ENCODE assay signal across 19 mouse cellular contexts in genomic region chr13:11177642-11178420, GRCm38 (mm10).
DNase-seq lines count a peak whose midpoint lies in the region; ATAC-seq lines count a peak whose summit lies in the region.
"Had no signal": no experiment of that assay in that cellular context is flagged by ENCODE, and none has a peak within 500 bp of the region (broad histone marks: within the 10 kb centered on the region; RNA-seq: fewer than 3 reads in every experiment).

No protein-coding gene starts in this region.

- no peaks in the 10 kb centered on the region for H3K27me3 ChIP-seq in hindbrain, embryonic 13.5 days
- H3K27me3 ChIP-seq in hindbrain, embryonic 11.5 days (ENCODE audit: control insufficient read depth, insufficient read depth, low read length) = no peaks in the 10 kb centered on the region
- H3K27me3 ChIP-seq in midbrain, embryonic 14.5 days (ENCODE audit: control insufficient read depth, insufficient read depth, low read length) = no peaks in the 10 kb centered on the region
- H3K27me3 ChIP-seq in midbrain, embryonic 11.5 days (ENCODE audit: control insufficient read depth, insufficient read depth, low read length) = no peaks in the 10 kb centered on the region
- no peaks in the 10 kb centered on the region for H3K27me3 ChIP-seq in forebrain, embryonic 16.5 days (replicated peaks; ENCODE audit: control insufficient read depth, insufficient read depth, low read length)
- no peaks in the 10 kb centered on the region for H3K27me3 ChIP-seq in midbrain, embryonic 16.5 days (ENCODE audit: control insufficient read depth, insufficient read depth, low read depth, low read length)
- H3K27me3 ChIP-seq: embryonic facial prominence, embryonic 15.5 days; heart, embryonic 13.5 days; intestine, embryonic 15.5 days had no signal

- H3K4me1 ChIP-seq in hindbrain, embryonic 13.5 days (replicated peaks) = no peaks in the 10 kb centered on the region
- H3K4me1 ChIP-seq in hindbrain, embryonic 11.5 days (replicated peaks; ENCODE audit: control insufficient read depth, insufficient read depth, low read length) = no peaks in the 10 kb centered on the region
- H3K4me1 ChIP-seq in midbrain, embryonic 14.5 days (ENCODE audit: control insufficient read depth, insufficient read depth, low read length) = no peaks in the 10 kb centered on the region
- no peaks in the 10 kb centered on the region for H3K4me1 ChIP-seq in midbrain, embryonic 11.5 days (ENCODE audit: control insufficient read depth, insufficient read depth, low read length)
- H3K4me1 ChIP-seq in forebrain, embryonic 16.5 days (replicated peaks; ENCODE audit: control insufficient read depth, insufficient read depth, low read length) = no peaks in the 10 kb centered on the region
- peaks cover 2% of the 10 kb centered on the region; the same call in 1 of the 2 replicates for H3K4me1 ChIP-seq in midbrain, embryonic 16.5 days (ENCODE audit: control insufficient read depth, insufficient read depth, low read length)
- H3K4me1 ChIP-seq: embryonic facial prominence, embryonic 15.5 days; heart, embryonic 13.5 days; intestine, embryonic 15.5 days had no signal

- WGBS in hindbrain, embryonic 13.5 days = 68% methylated on average over 6 of the region's 6 CpGs
- WGBS in hindbrain, embryonic 11.5 days = 87% methylated on average over 6 of the region's 6 CpGs
- 67% methylated on average over 6 of the region's 6 CpGs for WGBS in midbrain, embryonic 14.5 days
- WGBS in midbrain, embryonic 11.5 days = 79% methylated on average over 6 of the region's 6 CpGs
- 70% methylated on average over 6 of the region's 6 CpGs for WGBS in forebrain, embryonic 16.5 days
- WGBS in midbrain, embryonic 16.5 days = 50% methylated on average over 6 of the region's 6 CpGs

- no peak overlapping the region for H3K4me2 ChIP-seq in hindbrain, embryonic 13.5 days
- H3K4me2 ChIP-seq in hindbrain, embryonic 11.5 days (replicated peaks; ENCODE audit: low read depth, low read length) = no peak overlapping the region
- H3K4me2 ChIP-seq in midbrain, embryonic 14.5 days (ENCODE audit: low read length) = no peak overlapping the region
- no peak overlapping the region for H3K4me2 ChIP-seq in midbrain, embryonic 11.5 days
- no peak overlapping the region for H3K4me2 ChIP-seq in forebrain, embryonic 16.5 days (ENCODE audit: low read length)
- H3K4me2 ChIP-seq in midbrain, embryonic 16.5 days (ENCODE audit: low read length) = no peak overlapping the region
- H3K4me2 ChIP-seq: embryonic facial prominence, embryonic 15.5 days; heart, embryonic 13.5 days; intestine, embryonic 15.5 days had no signal

- ATAC-seq in hindbrain, embryonic 13.5 days (ENCODE audit: low FRiP score) = peak; percentile 24; the same call in 1 of the 2 replicates
- ATAC-seq in hindbrain, embryonic 11.5 days (ENCODE audit: low FRiP score) = no peak
- no peak; the same call in 1 of the 2 replicates for ATAC-seq in midbrain, embryonic 14.5 days (ENCODE audit: low FRiP score, low TSS enrichment)
- no peak for ATAC-seq in midbrain, embryonic 11.5 days (ENCODE audit: low FRiP score)
- peak; percentile 65 for ATAC-seq in forebrain, embryonic 16.5 days
- ATAC-seq in midbrain, embryonic 16.5 days = peak; percentile 84
- ATAC-seq in erythroblast, adult 5-6 weeks (replicated peaks; ENCODE audit: low FRiP score, poor library complexity, severe bottlenecking) = no peak
- ATAC-seq: intestine, embryonic 15.5 days had no signal

- no peak overlapping the region for H3K9ac ChIP-seq in hindbrain, embryonic 13.5 days
- no peak overlapping the region for H3K9ac ChIP-seq in hindbrain, embryonic 11.5 days (ENCODE audit: low read depth, low read length)
- no peak overlapping the region for H3K9ac ChIP-seq in midbrain, embryonic 14.5 days (replicated peaks; ENCODE audit: low read length)
- H3K9ac ChIP-seq in midbrain, embryonic 11.5 days (ENCODE audit: low read length) = no peak overlapping the region
- H3K9ac ChIP-seq in forebrain, embryonic 16.5 days (replicated peaks; ENCODE audit: low read depth, low read length) = no peak overlapping the region
- H3K9ac ChIP-seq in midbrain, embryonic 16.5 days (ENCODE audit: low read depth, low read length) = no peak overlapping the region
- H3K9ac ChIP-seq: embryonic facial prominence, embryonic 15.5 days; heart, embryonic 13.5 days; intestine, embryonic 15.5 days had no signal

- no peak overlapping the region for H3K4me3 ChIP-seq in hindbrain, embryonic 13.5 days
- no peak overlapping the region for H3K4me3 ChIP-seq in hindbrain, embryonic 11.5 days (ENCODE audit: low read depth, low read length)
- no peak overlapping the region for H3K4me3 ChIP-seq in midbrain, embryonic 14.5 days (replicated peaks; ENCODE audit: low read depth, low read length)
- no peak overlapping the region for H3K4me3 ChIP-seq in midbrain, embryonic 11.5 days (ENCODE audit: low read depth, low read length)
- no peak overlapping the region for H3K4me3 ChIP-seq in forebrain, embryonic 16.5 days (replicated peaks; ENCODE audit: low read length)
- no peak overlapping the region for H3K4me3 ChIP-seq in midbrain, embryonic 16.5 days (ENCODE audit: low read depth, low read length)
- H3K4me3 ChIP-seq: embryonic facial prominence, embryonic 15.5 days; heart, embryonic 13.5 days; intestine, embryonic 15.5 days had no signal

- no peak for DNase-seq in hindbrain, embryonic 11.5 days (ENCODE audit: low spot score)
- DNase-seq in midbrain, embryonic 14.5 days = peak; percentile 49
- no peak for DNase-seq in midbrain, embryonic 11.5 days (ENCODE audit: low spot score, missing footprints)
- DNase-seq in adrenal gland, postnatal 10 days = no peak
- DNase-seq: adrenal gland, postnatal 14 days; cerebellum, adult 2 months; cerebellum, postnatal 10 days; embryo, embryonic 11 days; gastrocnemius, postnatal 36 days; heart, adult 11 months; heart, postnatal 36 days; kidney, adult 2 months had no signal

- no peaks in the 10 kb centered on the region for H3K9me3 ChIP-seq in hindbrain, embryonic 13.5 days
- no peaks in the 10 kb centered on the region for H3K9me3 ChIP-seq in hindbrain, embryonic 11.5 days (ENCODE audit: control insufficient read depth, low read length)
- H3K9me3 ChIP-seq in midbrain, embryonic 14.5 days (ENCODE audit: control insufficient read depth, low read length) = no peaks in the 10 kb centered on the region
- no peaks in the 10 kb centered on the region for H3K9me3 ChIP-seq in midbrain, embryonic 11.5 days (ENCODE audit: control insufficient read depth, low read length)
- H3K9me3 ChIP-seq in forebrain, embryonic 16.5 days (ENCODE audit: control insufficient read depth, low read length) = no peaks in the 10 kb centered on the region
- no peaks in the 10 kb centered on the region; the same call in 1 of the 2 replicates for H3K9me3 ChIP-seq in midbrain, embryonic 16.5 days (replicated peaks; ENCODE audit: control insufficient read depth, low read length, poor library complexity, severe bottlenecking)
- H3K9me3 ChIP-seq: embryonic facial prominence, embryonic 15.5 days; heart, embryonic 13.5 days; intestine, embryonic 15.5 days had no signal

- no peaks in the 10 kb centered on the region for H3K36me3 ChIP-seq in hindbrain, embryonic 13.5 days
- no peaks in the 10 kb centered on the region for H3K36me3 ChIP-seq in hindbrain, embryonic 11.5 days (ENCODE audit: control insufficient read depth, insufficient read depth, low read length)
- no peaks in the 10 kb centered on the region for H3K36me3 ChIP-seq in midbrain, embryonic 14.5 days (ENCODE audit: control insufficient read depth, insufficient read depth, low read length)
- no peaks in the 10 kb centered on the region for H3K36me3 ChIP-seq in midbrain, embryonic 11.5 days (ENCODE audit: control insufficient read depth, insufficient read depth, low read length)
- no peaks in the 10 kb centered on the region for H3K36me3 ChIP-seq in forebrain, embryonic 16.5 days (ENCODE audit: control insufficient read depth, insufficient read depth)
- no peaks in the 10 kb centered on the region for H3K36me3 ChIP-seq in midbrain, embryonic 16.5 days (ENCODE audit: control insufficient read depth, insufficient read depth, low read length)
- H3K36me3 ChIP-seq: embryonic facial prominence, embryonic 15.5 days; heart, embryonic 13.5 days; intestine, embryonic 15.5 days had no signal

- H3K27ac ChIP-seq in hindbrain, embryonic 13.5 days = peak overlapping the region; percentile 8; the same call in 1 of the 2 replicates
- no peak overlapping the region for H3K27ac ChIP-seq in hindbrain, embryonic 11.5 days (ENCODE audit: low read depth, low read length)
- 0 out of 2 replicates have a peak overlapping the region, but pooled peaks have one; percentile 10 for H3K27ac ChIP-seq in midbrain, embryonic 14.5 days (replicated peaks; ENCODE audit: low read depth, low read length)
- H3K27ac ChIP-seq in midbrain, embryonic 11.5 days (ENCODE audit: low read depth, low read length) = no peak overlapping the region
- H3K27ac ChIP-seq in forebrain, embryonic 16.5 days (ENCODE audit: low read length) = no peak overlapping the region
- H3K27ac ChIP-seq in midbrain, embryonic 16.5 days (ENCODE audit: low read length) = no peak overlapping the region; the same call in 1 of the 2 replicates
- H3K27ac ChIP-seq: embryonic facial prominence, embryonic 15.5 days; heart, embryonic 13.5 days; intestine, embryonic 15.5 days had no signal

Comparison
In these comparisons a context has a peak if more than half of its experiments do, and no peak if none do; other contexts are left out.
1. ATAC-seq: peak in hindbrain, embryonic 13.5 days (single experiment), forebrain, embryonic 16.5 days (single experiment) and midbrain, embryonic 16.5 days (single experiment); none in hindbrain, embryonic 11.5 days (single experiment), midbrain, embryonic 14.5 days (single experiment), midbrain, embryonic 11.5 days (single experiment) and erythroblast, adult 5-6 weeks (single experiment).
2. H3K27ac ChIP-seq: peak in hindbrain, embryonic 13.5 days (single experiment) and midbrain, embryonic 14.5 days (single experiment); none in hindbrain, embryonic 11.5 days (single experiment), midbrain, embryonic 11.5 days (single experiment), forebrain, embryonic 16.5 days (single experiment) and midbrain, embryonic 16.5 days (single experiment).